Mouse (Mus musculus) right cerebral cortex, postnatal 36 days (tissue): ENCODE results near the gene Evpl.

ENCODE experiments used
- DNase-seq, 2 experiments: peaks; one replicate each; pipeline ENCODE4 v3.0.0; 2022; ENCODE audit warnings: low spot score in 2 of 2, mixed read lengths in 1 of 2

The Evpl gene

GRCm38 (mm10) chr11:116213877-116214510, 23.9 kb downstream of the Evpl start:
- DNase-seq = no peak

GRCm38 (mm10) chr11:116212847-116213246, 25.0 kb downstream of the Evpl start:
- DNase-seq = no peak

- DNase-seq = no peak
These were observed 27.2 kb downstream of the Evpl start for GRCm38 (mm10) chr11:116210696-116211095.

GRCm38 (mm10) chr11:116209257-116209656, 28.6 kb downstream of the Evpl start:
- DNase-seq = no peak

DNA sequence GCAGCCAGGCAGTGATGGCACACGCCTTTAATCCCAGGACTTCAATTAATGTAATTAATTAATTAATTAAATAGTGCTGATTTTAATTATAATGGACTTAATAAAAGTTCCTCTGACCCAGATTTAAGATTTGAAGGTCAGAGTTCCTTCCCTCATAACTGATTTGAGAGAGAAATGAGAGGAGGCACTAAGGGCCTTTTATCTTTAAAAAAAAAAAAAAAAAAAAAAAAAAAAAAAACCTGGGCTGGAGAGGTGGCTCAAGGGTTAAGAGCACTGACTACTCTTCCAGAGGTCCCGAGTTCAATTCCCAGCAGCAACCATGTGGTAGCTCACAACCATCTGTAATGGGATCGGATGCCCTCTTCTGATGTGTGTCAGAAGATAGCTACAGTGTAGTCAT, 29.2 kb downstream of the Evpl start:
- no peak for DNase-seq

GRCm38 (mm10) chr11:116206678-116207077, 31.2 kb downstream of the Evpl start:
- DNase-seq = no peak

DNA sequence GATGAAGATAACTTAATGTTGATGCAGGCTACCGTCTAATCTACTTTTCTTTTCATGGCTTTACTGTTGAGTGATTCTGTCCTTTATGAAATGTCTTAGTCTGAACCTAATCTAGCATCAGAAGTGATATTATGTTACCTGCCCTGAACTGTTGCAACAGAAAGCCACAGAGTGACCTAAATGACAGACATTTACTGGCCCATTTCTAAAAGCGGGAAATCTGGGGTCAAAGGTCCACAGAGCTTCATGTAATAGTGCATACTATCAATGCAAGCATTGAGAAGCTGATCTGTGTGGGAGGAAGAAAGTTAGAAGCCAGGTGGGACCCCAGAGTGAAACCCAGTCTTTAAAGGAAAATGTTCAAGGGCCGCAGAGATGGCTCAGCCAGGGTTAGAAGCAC, 34.7 kb downstream of the Evpl start:
- no peak for DNase-seq

GRCm38 (mm10) chr11:116201151-116201550, 36.7 kb downstream of the Evpl start:
- no peak for DNase-seq

GRCm38 (mm10) chr11:116198639-116199531, 39.0 kb downstream of the Evpl start, which contains the start of the genes Ten1 and Acox1:
Ten1 (plus strand) TSS chr11:116198855.
Acox1 (minus strand) TSS chr11:116199045.
- peak; percentile 91 to 93 for DNase-seq

DNA sequence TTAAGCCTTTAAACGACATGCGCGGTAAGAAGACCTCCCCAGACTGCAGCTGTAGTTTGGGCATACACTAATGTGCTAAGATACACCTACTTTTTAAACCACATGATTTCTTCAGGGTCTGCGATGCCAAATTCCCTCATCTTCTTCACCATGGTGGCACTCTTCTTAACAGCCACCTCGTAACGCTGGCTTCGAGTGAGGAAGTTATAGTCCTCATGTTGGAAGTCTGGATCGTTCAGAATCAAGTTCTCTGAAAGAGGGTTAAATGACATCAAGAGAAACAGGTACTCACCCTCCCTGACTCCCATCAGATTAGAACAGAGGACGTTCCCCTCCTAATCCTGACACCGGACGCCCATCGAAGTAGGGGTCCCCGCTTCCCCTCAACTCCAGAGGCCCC, 39.7 kb downstream of the Evpl start:
- DNase-seq = no peak

- DNase-seq = no peak
These were observed 40.3 kb downstream of the Evpl start for GRCm38 (mm10) chr11:116197584-116197906.

DNA sequence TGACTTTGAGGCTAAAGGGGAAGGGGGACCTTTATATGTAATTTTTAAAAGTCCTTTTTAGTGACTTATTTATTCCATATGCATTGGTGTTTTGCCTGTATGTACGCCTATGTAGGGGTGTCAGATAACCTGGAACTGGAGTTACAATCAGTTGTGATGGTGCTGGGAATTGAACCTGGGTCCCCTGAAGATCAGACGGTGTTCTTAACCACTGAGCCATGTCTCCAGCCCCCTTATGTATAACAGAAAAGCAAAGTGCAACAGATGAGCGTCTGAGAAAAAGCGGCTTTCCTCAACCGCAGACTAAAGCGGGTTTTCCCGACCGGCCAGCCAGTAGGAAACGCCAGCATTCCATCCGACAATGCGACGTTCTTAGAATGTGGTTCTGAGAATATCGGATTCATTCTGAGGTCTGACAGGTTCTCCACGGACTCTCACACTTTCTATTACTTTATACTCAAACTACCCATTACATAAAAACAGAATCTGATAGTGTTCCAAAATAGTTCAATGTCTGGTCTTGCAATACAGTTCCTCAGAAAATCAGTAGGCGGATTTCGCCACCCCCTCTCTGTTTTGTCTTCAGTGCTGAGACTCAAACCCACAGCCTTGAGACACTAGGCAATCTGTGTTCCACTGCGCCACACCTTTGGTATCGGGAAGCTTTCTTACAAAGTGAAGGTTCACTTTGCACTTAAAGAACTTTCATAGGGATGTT, 40.9 kb downstream of the Evpl start:
- DNase-seq = no peak

DNA sequence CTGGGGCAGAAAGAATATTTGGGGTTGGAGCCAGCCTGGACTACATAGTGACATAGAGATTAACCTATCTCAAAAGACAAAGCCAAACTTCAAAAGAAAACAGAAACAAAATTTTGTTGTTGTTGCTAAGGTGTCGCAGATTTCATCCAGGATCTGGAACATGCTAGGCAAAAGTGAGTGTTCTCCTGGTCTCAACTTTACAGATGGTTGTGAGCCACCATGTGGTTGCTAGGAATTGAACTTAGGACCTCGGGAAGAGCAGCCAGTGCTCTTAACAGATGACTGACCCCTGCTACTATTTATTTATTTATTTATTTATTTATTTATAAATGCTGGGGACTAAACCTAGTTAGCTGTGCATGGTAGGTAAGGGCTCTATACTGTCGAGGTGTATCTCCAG, 41.5 kb downstream of the Evpl start:
- no peak for DNase-seq

DNA sequence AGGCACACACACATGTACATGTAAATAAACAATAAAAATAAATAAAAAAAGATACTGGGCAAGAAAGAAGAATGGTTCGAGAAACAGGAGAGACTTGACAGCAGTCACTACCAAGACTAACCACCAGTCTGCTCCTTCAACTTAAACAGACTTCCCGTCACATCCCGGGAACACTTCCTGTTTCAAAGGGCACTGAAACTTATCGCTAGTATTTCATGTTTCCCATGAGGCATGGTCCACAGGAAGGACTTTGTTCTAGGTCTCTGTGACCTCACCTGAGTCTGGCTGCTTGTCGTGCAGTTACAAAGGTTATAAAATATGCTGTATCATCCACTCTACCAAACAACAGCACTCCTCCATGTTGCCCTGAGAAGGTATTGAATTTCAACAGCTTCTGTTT, 42.6 kb downstream of the Evpl start:
- no peak for DNase-seq

- no peak for DNase-seq
These were observed 43.3 kb downstream of the Evpl start for GRCm38 (mm10) chr11:116194619-116195018.

DNA sequence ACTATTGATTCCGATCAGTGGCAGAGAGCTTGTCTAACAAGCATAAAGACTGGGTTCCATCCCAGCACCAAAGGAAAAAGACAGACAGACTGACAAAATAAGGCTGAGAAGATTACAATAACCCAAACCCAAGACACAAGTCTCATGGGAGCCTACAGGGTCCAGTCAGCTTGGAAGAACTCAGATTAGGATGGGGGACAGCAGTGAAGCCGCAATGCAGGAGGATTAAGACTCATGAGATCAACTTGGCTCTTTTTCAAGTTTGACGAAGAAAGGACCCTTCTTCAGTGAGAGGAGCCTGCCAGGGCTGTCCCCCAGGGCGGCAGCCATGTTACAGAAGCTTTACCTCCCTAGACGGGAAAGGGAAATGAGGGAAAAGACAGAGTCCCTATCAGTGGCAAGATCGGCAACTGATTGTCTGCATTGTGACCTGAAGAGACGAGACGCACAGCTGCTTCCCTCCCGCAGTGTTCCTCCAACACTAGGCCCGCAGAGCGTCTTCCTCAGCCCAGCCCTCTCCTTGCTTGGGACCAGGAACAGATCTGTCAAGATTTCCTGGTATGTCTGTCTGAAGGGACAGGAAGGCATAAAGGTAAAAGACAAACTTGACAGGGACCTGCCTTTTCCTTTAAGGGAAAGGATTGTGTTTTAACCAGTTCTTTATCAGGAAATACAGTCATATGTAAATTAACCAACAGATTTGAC, 50.5 kb downstream of the Evpl start:
- no peak for DNase-seq

DNA sequence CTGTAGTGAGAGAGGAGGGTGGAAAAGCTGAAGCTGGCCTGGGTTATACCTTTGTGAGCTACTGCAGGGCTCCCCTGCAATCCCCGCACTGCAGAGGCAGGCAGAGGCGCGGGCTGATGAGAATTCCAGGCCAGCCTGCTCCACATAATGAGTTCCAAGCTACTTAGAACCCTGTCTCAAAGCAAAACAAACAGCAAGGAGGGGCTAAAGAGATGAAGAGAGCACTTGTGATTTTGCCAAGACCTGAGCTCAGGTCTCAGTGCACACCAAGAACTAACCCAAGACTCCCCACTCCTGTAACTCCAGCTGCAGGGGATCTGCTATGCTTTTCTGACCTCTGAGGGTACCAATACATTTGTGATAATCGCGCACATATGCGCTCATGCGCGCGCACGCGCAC, 51.5 kb downstream of the Evpl start:
- DNase-seq = no peak

- no peak for DNase-seq
These were observed 52.0 kb downstream of the Evpl start for GRCm38 (mm10) chr11:116185836-116186235.

DNA sequence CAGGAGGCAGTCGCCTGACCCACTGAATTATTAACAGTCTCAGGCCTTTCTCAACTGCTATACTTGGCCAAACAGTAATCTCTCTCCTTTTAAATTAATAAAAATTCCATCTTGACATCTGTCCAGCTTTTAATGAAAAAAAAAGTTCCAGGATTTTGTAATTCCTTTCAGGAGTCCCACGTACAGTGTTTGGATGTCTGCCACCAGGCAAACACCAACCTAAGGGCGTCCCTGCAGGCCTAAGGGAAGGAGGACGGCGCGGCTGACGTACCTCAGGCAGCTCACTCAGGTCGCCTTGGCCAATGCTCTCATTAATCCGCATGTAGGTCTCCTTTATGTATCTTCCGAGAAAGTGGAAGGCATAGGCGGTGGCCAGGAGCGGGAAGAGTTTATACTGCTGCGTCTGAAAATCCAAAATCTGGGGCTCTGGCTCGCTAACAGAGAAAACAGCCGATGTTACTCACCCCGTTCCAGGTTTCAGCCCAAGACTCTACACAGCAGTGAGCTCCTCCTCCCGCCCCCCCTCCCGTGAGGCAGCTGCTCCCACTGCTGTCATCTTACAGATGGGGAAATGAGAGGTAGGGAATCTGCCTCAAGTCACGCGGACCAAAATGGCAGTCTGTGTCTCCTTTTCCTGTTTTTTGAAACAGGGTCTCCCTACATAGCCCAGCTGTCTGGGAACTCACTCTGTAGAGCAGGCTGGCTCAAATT, 59.3 kb downstream of the Evpl start:
- DNase-seq = no peak

DNA sequence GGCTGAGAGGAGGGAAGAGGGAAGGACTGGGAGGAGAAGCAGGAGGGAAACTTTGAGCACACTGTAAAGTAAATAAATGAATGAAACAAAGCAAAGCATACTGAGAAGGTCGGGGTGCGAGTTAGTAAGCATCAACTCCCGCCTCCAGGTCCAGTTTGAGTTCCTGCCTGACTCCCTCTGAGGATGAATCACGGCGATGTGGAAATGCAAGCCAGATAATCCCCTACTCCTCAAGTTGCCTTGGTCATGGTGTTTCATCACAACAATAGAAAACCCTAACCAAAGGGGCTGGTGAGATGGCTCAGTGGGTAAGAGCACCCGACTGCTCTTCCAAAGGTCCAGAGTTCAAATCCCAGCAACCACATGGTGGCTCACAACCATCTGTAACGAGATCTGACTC, 61.9 kb downstream of the Evpl start:
- DNase-seq = no peak

GRCm38 (mm10) chr11:116174775-116175448, 63.0 kb downstream of the Evpl start:
- no peak for DNase-seq
